Mouse (Mus musculus): Measurements from ENCODE around the gene Tox2. TPM values are rescaled to one million over a fixed set of nuclear protein-coding genes. Genes with fewer than 3 reads are reported as not detected.

Gene Tox2
- polyA plus RNA-seq, 1 experiment from 2014 or later = 7.2 TPM

- Histone ChIP-seq H3K4me3 (ENCODE audit: low read depth, low read length) (no peak overlapping the region), H3K36me3 (ENCODE audit: insufficient read depth, low read length) (no peaks in the 10 kb centered on the region), H3K9ac (replicated peaks; ENCODE audit: low read depth) (no peak overlapping the region), H3K27ac (ENCODE audit: low read length) (no peak overlapping the region), H3K4me2 (replicated peaks; ENCODE audit: low read depth, low read length) (no peak overlapping the region), H3K9me3 (ENCODE audit: low read length) (no peaks in the 10 kb centered on the region), H3K27me3 (replicated peaks; ENCODE audit: insufficient read depth, low read length) (no peaks in the 10 kb centered on the region), H3K4me1 (ENCODE audit: insufficient read depth, low read depth, low read length) (no peaks in the 10 kb centered on the region)
- DNase-seq (ENCODE audit: low spot score) (no peak), ATAC-seq (no peak)
- TF ChIP-seq EP300 (IDR thresholded peaks at IDR 0.05) = no peak
- TF ChIP-seq CTCF (IDR thresholded peaks at IDR 0.05) = no peak
- WGBS = 39% methylated on average over 7 of the region's 7 CpGs
Measured at GRCm38 (mm10) chr2:163174066-163174465, 28.9 kb upstream of the Tox2 start.

DNA sequence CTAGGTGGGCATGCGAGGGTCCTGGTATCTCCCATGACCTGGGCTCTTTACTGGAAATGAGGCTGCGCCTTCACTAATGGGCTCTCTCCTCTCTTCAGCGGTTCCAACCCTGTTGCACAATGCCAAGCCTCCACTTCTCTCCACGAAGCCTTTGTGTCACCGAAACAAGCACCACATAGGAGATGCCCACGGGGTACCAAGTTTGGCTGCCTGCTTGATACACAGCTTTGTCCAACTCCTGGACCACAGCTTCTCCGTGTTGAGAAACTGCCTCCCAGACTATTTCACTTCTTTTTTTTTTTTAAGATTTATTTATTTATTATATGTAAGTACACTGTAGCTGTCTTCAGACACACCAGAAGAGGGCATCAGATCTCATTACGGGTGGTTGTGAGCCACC is 27.1 kb upstream of the Tox2 start:
- H3K27me3 ChIP-seq (replicated peaks; ENCODE audit: insufficient read depth, low read length) = no peaks in the 10 kb centered on the region
- no peak for DNase-seq (ENCODE audit: low spot score)
- no peak overlapping the region for H3K4me2 ChIP-seq (replicated peaks; ENCODE audit: low read depth, low read length)
- H3K9me3 ChIP-seq (ENCODE audit: low read length) = no peaks in the 10 kb centered on the region
- 85% methylated on average over 7 of the region's 8 CpGs for WGBS
- no peak overlapping the region for H3K4me3 ChIP-seq (ENCODE audit: low read depth, low read length)
- no peaks in the 10 kb centered on the region for H3K4me1 ChIP-seq (ENCODE audit: insufficient read depth, low read depth, low read length)
- no peak overlapping the region for H3K9ac ChIP-seq (replicated peaks; ENCODE audit: low read depth)
- no peak for ATAC-seq
- TF ChIP-seq EP300 (IDR thresholded peaks at IDR 0.05) (no peak), CTCF (IDR thresholded peaks at IDR 0.05) (no peak)
- H3K36me3 ChIP-seq (ENCODE audit: insufficient read depth, low read length) = no peaks in the 10 kb centered on the region
- H3K27ac ChIP-seq (ENCODE audit: low read length) = no peak overlapping the region

- Histone ChIP-seq H3K27me3 (replicated peaks; ENCODE audit: insufficient read depth, low read length) (no peaks in the 10 kb centered on the region), H3K9me3 (ENCODE audit: low read length) (no peaks in the 10 kb centered on the region), H3K4me2 (replicated peaks; ENCODE audit: low read depth, low read length) (no peak overlapping the region), H3K9ac (replicated peaks; ENCODE audit: low read depth) (no peak overlapping the region), H3K36me3 (ENCODE audit: insufficient read depth, low read length) (no peaks in the 10 kb centered on the region), H3K4me3 (ENCODE audit: low read depth, low read length) (no peak overlapping the region), H3K27ac (ENCODE audit: low read length) (no peak overlapping the region), H3K4me1 (ENCODE audit: insufficient read depth, low read depth, low read length) (no peaks in the 10 kb centered on the region)
- TF ChIP-seq EP300 (IDR thresholded peaks at IDR 0.05) = no peak
- no peak for TF ChIP-seq CTCF (IDR thresholded peaks at IDR 0.05)
- 47% methylated on average over 7 of the region's 7 CpGs for WGBS
- ATAC-seq (no peak), DNase-seq (ENCODE audit: low spot score) (no peak)
Measured at GRCm38 (mm10) chr2:163176502-163176901, 26.4 kb upstream of the Tox2 start.

GRCm38 (mm10) chr2:163187552-163187951 is 15.4 kb upstream of the Tox2 start:
- Histone ChIP-seq H3K9me3 (ENCODE audit: low read length) (no peaks in the 10 kb centered on the region), H3K4me1 (ENCODE audit: insufficient read depth, low read depth, low read length) (no peaks in the 10 kb centered on the region), H3K4me2 (replicated peaks; ENCODE audit: low read depth, low read length) (no peak overlapping the region), H3K4me3 (ENCODE audit: low read depth, low read length) (no peak overlapping the region), H3K9ac (replicated peaks; ENCODE audit: low read depth) (no peak overlapping the region), H3K27ac (ENCODE audit: low read length) (no peak overlapping the region), H3K27me3 (replicated peaks; ENCODE audit: insufficient read depth, low read length) (no peaks in the 10 kb centered on the region), H3K36me3 (ENCODE audit: insufficient read depth, low read length) (no peaks in the 10 kb centered on the region)
- DNase-seq (ENCODE audit: low spot score) = no peak
- 70% methylated on average over 11 of the region's 11 CpGs for WGBS
- TF ChIP-seq CTCF (IDR thresholded peaks at IDR 0.05) = no peak
- no peak for TF ChIP-seq EP300 (IDR thresholded peaks at IDR 0.05)
- ATAC-seq = no peak

DNA sequence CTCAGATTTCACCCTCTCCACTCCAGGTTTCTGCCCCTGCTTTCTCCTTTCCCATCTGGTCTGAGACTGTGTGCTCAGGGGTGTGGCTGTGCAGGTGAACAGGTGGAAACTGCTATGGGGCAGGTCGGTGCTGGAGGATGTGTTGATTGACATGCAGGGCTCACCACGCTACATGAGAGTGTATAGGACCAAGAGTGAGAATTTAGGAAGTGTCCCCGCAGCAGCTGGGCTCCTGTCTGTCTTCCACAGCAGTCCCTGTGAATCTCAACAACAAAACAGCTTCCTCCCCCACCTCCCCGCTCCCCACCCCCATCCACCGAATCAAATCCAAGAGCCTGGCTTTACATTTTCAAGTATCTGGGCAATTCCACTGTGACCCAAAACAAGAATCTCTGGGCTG is 13.3 kb upstream of the Tox2 start:
- DNase-seq (ENCODE audit: low spot score) (no peak), ATAC-seq (no peak)
- H3K9ac ChIP-seq (replicated peaks; ENCODE audit: low read depth) = no peak overlapping the region
- no peak overlapping the region for H3K4me3 ChIP-seq (ENCODE audit: low read depth, low read length)
- WGBS = 12% methylated on average over 5 of the region's 5 CpGs
- H3K4me1 ChIP-seq (ENCODE audit: insufficient read depth, low read depth, low read length) = no peaks in the 10 kb centered on the region
- TF ChIP-seq CTCF (IDR thresholded peaks at IDR 0.05) (no peak), EP300 (IDR thresholded peaks at IDR 0.05) (no peak)
- no peaks in the 10 kb centered on the region for H3K27me3 ChIP-seq (replicated peaks; ENCODE audit: insufficient read depth, low read length)
- H3K9me3 ChIP-seq (ENCODE audit: low read length) = no peaks in the 10 kb centered on the region
- H3K27ac ChIP-seq (ENCODE audit: low read length) = no peak overlapping the region
- H3K4me2 ChIP-seq (replicated peaks; ENCODE audit: low read depth, low read length) = no peak overlapping the region
- no peaks in the 10 kb centered on the region for H3K36me3 ChIP-seq (ENCODE audit: insufficient read depth, low read length)

DNA sequence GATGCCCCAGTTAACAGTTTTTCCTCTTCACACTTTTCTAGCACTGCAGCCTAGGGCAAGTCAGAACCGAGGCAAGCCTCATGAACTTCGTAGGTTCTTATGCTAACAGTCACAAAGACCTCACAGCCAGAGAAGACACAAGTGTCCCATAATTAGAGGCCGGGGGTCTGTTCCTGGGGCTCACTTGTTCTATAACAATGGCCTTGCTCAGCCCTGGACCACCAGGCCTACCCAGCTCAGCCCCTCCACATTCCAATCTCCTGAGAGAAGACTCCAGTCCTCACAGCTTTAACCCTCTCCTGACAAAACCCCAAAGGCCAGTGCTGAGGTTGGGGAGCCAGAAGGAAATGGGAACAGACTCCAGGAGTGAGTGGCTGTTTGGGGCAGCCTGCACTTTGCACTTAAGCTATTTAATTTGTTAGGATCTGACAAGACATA is 12.9 kb upstream of the Tox2 start:
- 18% methylated on average over 3 of the region's 3 CpGs for WGBS
- H3K4me1 ChIP-seq (ENCODE audit: insufficient read depth, low read depth, low read length) = no peaks in the 10 kb centered on the region
- no peak overlapping the region for H3K4me3 ChIP-seq (ENCODE audit: low read depth, low read length)
- TF ChIP-seq EP300 (IDR thresholded peaks at IDR 0.05) (no peak), CTCF (IDR thresholded peaks at IDR 0.05) (no peak)
- H3K9me3 ChIP-seq (ENCODE audit: low read length) = no peaks in the 10 kb centered on the region
- DNase-seq (ENCODE audit: low spot score) = no peak
- H3K36me3 ChIP-seq (ENCODE audit: insufficient read depth, low read length) = no peaks in the 10 kb centered on the region
- no peak for ATAC-seq
- H3K9ac ChIP-seq (replicated peaks; ENCODE audit: low read depth) = no peak overlapping the region
- no peak overlapping the region for H3K27ac ChIP-seq (ENCODE audit: low read length)
- H3K27me3 ChIP-seq (replicated peaks; ENCODE audit: insufficient read depth, low read length) = no peaks in the 10 kb centered on the region
- no peak overlapping the region for H3K4me2 ChIP-seq (replicated peaks; ENCODE audit: low read depth, low read length)

DNA sequence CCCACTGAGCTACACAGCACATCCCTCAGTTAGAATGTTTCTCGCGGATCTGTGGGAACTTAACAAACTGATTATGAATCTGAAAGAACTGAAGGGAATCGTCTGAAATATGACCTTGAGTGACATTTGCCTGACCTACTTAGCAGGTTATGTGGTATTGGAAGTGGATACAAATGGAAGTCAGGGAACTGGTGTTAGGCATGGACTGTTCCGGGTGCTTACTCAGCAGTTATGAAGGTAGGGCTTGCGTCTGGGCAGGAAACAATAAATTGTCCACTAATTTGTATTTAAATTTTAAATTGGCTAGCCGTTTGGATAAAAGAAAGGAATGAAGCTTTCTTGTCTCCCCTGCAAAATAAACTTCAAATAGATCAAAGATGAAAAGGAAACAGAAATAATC is 10.4 kb upstream of the Tox2 start:
- Histone ChIP-seq H3K9me3 (ENCODE audit: low read length) (no peaks in the 10 kb centered on the region), H3K27me3 (replicated peaks; ENCODE audit: insufficient read depth, low read length) (no peaks in the 10 kb centered on the region), H3K27ac (ENCODE audit: low read length) (no peak overlapping the region), H3K4me1 (ENCODE audit: insufficient read depth, low read depth, low read length) (no peaks in the 10 kb centered on the region), H3K36me3 (ENCODE audit: insufficient read depth, low read length) (no peaks in the 10 kb centered on the region), H3K4me2 (replicated peaks; ENCODE audit: low read depth, low read length) (no peak overlapping the region), H3K9ac (replicated peaks; ENCODE audit: low read depth) (no peak overlapping the region), H3K4me3 (ENCODE audit: low read depth, low read length) (no peak overlapping the region)
- TF ChIP-seq CTCF (IDR thresholded peaks at IDR 0.05) = no peak
- TF ChIP-seq EP300 (IDR thresholded peaks at IDR 0.05) = no peak
- 75% methylated on average over 6 of the region's 6 CpGs for WGBS
- DNase-seq (ENCODE audit: low spot score) (no peak), ATAC-seq (no peak)

Measured in lung, postnatal 0 days (tissue).